Mouse (Mus musculus) macrophage (primary cell): ENCODE measurements around the gene Filip1l. TPM values are rescaled to one million over a fixed set of nuclear protein-coding genes. Genes with fewer than 3 reads are reported as not detected.

Experiments
- H3K27ac ChIP-seq: fragments of 350-480 bp; formaldehyde crosslinking; 2 replicates; pipeline ENCODE4 v1.9.0; 2021
- H3K36me3 ChIP-seq: fragments of 350-480 bp; formaldehyde crosslinking; 2 replicates; pipeline ENCODE4 v1.9.0; 2021; ENCODE audit errors: inconsistent target
- H3K4me3 ChIP-seq: fragments of 350-480 bp; formaldehyde crosslinking; 2 replicates; pipeline ENCODE4 v1.9.0; 2021; ENCODE audit errors: inconsistent target
- H3K79me2 ChIP-seq: fragments of 350-480 bp; formaldehyde crosslinking; 2 replicates; pipeline ENCODE4 v1.9.0; 2021; ENCODE audit errors: inconsistent target
- WGBS: methylation state at CpG from one replicate; pipeline ENCODE4 v1.1.7; 2026; ENCODE audit warnings: inconsistent platforms; ENCODE audit not compliant: missing documents; 5-methylcytosine and 5-hydroxymethylcytosine counted together
- polyA plus RNA-seq: library from polyadenylated mRNA; stranded (reverse); fragments of 250-400 nt; gene quantifications from 3 replicates; pipeline ENCODE4 v1.2.4, GENCODE M21; 2018; ENCODE audit warnings: inconsistent platforms

Gene Filip1l
- polyA plus RNA-seq, 1 experiment from 2014 or later: 28.1 TPM

- Histone ChIP-seq H3K27ac (no peak overlapping the region), H3K79me2 (peaks cover 75% of the 10 kb centered on the region; the same call in 1 of the 2 replicates), H3K4me3 (no peak overlapping the region), H3K36me3 (peaks cover 24% of the 10 kb centered on the region)
- WGBS: 95% methylated on average over 7 of the region's 7 CpGs
These were observed 215.9 kb downstream of the Filip1l start for GRCm38 (mm10) chr16:57568648-57569404.

- H3K27ac ChIP-seq: no peak overlapping the region
- no peak overlapping the region for H3K4me3 ChIP-seq
- peaks cover 24% of the 10 kb centered on the region for H3K36me3 ChIP-seq
- H3K79me2 ChIP-seq: peaks cover 76% of the 10 kb centered on the region; the same call in 1 of the 2 replicates
- WGBS: 88% methylated on average over 5 of the region's 5 CpGs
These were observed 218.0 kb downstream of the Filip1l start for GRCm38 (mm10) chr16:57570789-57571311.

GRCm38 (mm10) chr16:57573831-57574230 lies 220.9 kb downstream of the Filip1l start:
- peaks cover 69% of the 10 kb centered on the region; the same call in 1 of the 2 replicates for H3K79me2 ChIP-seq
- 90% methylated on average over 1 of the region's 1 CpGs for WGBS
- peaks cover 24% of the 10 kb centered on the region for H3K36me3 ChIP-seq
- H3K4me3 ChIP-seq: no peak overlapping the region
- H3K27ac ChIP-seq: no peak overlapping the region

GRCm38 (mm10) chr16:57575764-57576388 lies 223.0 kb downstream of the Filip1l start:
- 100% methylated on average over 1 of the region's 1 CpGs for whole genome bisulfite sequencing
- peaks cover 16% of the 10 kb centered on the region for H3K36me3 ChIP-seq
- H3K79me2 ChIP-seq: peaks cover 58% of the 10 kb centered on the region; the same call in 1 of the 2 replicates
- no peak overlapping the region for H3K27ac ChIP-seq
- H3K4me3 ChIP-seq: no peak overlapping the region

- peaks cover 42% of the 10 kb centered on the region; the same call in 1 of the 2 replicates for H3K79me2 ChIP-seq
- 94% methylated on average over 1 of the region's 1 CpGs for WGBS
- no peaks in the 10 kb centered on the region for H3K36me3 ChIP-seq
- no peak overlapping the region for H3K4me3 ChIP-seq
- H3K27ac ChIP-seq: no peak overlapping the region
These were observed 224.6 kb downstream of the Filip1l start for GRCm38 (mm10) chr16:57577519-57577918.

GRCm38 (mm10) chr16:57580041-57580440 lies 227.1 kb downstream of the Filip1l start:
- 48% methylated on average over 7 of the region's 7 CpGs for WGBS
- H3K79me2 ChIP-seq: peaks cover 18% of the 10 kb centered on the region; the same call in 1 of the 2 replicates
- no peaks in the 10 kb centered on the region for H3K36me3 ChIP-seq
- H3K4me3 ChIP-seq: no peak overlapping the region
- no peak overlapping the region for H3K27ac ChIP-seq

GRCm38 (mm10) chr16:57582008-57582407 lies 229.1 kb downstream of the Filip1l start:
- H3K4me3 ChIP-seq: no peak overlapping the region
- no peaks in the 10 kb centered on the region for H3K36me3 ChIP-seq
- no peak overlapping the region for H3K27ac ChIP-seq
- WGBS: 23% methylated on average over 2 of the region's 2 CpGs
- H3K79me2 ChIP-seq: no peaks in the 10 kb centered on the region

GRCm38 (mm10) chr16:57585201-57585600 lies 232.3 kb downstream of the Filip1l start:
- no peaks in the 10 kb centered on the region for H3K79me2 ChIP-seq
- 22% methylated on average over 3 of the region's 3 CpGs for WGBS
- no peak overlapping the region for H3K27ac ChIP-seq
- H3K36me3 ChIP-seq: no peaks in the 10 kb centered on the region
- no peak overlapping the region for H3K4me3 ChIP-seq

- Histone ChIP-seq H3K36me3 (no peaks in the 10 kb centered on the region), H3K27ac (no peak overlapping the region), H3K4me3 (no peak overlapping the region), H3K79me2 (no peaks in the 10 kb centered on the region)
- 41% methylated on average over 7 of the region's 7 CpGs for WGBS
These were observed 240.7 kb downstream of the Filip1l start for GRCm38 (mm10) chr16:57593422-57594157.

- no peak overlapping the region for H3K27ac ChIP-seq
- no peak overlapping the region for H3K4me3 ChIP-seq
- no peaks in the 10 kb centered on the region for H3K36me3 ChIP-seq
- H3K79me2 ChIP-seq: no peaks in the 10 kb centered on the region
- 89% methylated on average over 4 of the region's 4 CpGs for WGBS
These were observed 244.5 kb downstream of the Filip1l start for GRCm38 (mm10) chr16:57597295-57597957.

- Histone ChIP-seq H3K36me3 (no peaks in the 10 kb centered on the region), H3K79me2 (no peaks in the 10 kb centered on the region)
These were observed 248.1 kb downstream of the Filip1l start for GRCm38 (mm10) chr16:57601031-57601430.

GRCm38 (mm10) chr16:57606444-57607227 lies 253.7 kb downstream of the Filip1l start, which contains the start of gene Cmss1:
Cmss1 (minus strand) TSS chr16:57606864.
- 1% methylated on average over 64 of the region's 64 CpGs for WGBS
- H3K79me2 ChIP-seq: no peaks in the 10 kb centered on the region
- H3K27ac ChIP-seq: peak within 1 kb of the TSS; percentile 84
- peak within 1 kb of the TSS; percentile 56 for H3K4me3 ChIP-seq
- H3K36me3 ChIP-seq: no peaks in the 10 kb centered on the region

More at GRCm38 (mm10) chr16:57601031-57601430, 248.1 kb downstream of the Filip1l start:
- H3K4me3 ChIP-seq: no peak overlapping the region
- H3K27ac ChIP-seq: no peak overlapping the region

- Histone ChIP-seq H3K36me3 (no peaks in the 10 kb centered on the region), H3K4me3 (no peak overlapping the region), H3K27ac (no peak overlapping the region), H3K79me2 (no peaks in the 10 kb centered on the region)
- WGBS: 16% methylated on average over 1 of the region's 1 CpGs
These were observed 258.9 kb downstream of the Filip1l start for GRCm38 (mm10) chr16:57611768-57612167.
